Mouse (Mus musculus): Measurements from ENCODE around the gene Ak3.
A peak's percentile ranks its signal among the peaks of the same experiment; 100 is the strongest.

Gene Ak3

DNA sequence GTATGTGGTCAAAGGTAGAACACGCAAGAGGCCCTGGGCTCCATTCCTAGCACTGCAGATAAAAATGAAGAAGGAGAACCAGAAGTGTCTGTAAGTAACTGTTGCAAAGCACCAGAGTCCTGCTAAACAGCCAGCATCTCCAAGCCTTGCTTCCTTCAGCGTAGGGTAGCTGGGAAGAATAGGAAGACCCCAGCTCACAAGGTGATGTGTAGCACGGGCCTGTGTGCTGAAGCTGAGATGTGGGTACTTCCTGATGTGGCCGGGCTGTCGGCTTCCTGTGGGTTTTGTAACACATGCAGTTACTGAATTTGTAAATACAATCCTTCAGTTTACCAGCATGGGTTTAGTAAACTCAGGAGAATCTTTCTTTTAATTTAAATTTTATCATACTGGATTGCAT is 52.4 kb downstream of the Ak3 start:
- no peak for DNase-seq (ENCODE audit: low read depth)

DNA sequence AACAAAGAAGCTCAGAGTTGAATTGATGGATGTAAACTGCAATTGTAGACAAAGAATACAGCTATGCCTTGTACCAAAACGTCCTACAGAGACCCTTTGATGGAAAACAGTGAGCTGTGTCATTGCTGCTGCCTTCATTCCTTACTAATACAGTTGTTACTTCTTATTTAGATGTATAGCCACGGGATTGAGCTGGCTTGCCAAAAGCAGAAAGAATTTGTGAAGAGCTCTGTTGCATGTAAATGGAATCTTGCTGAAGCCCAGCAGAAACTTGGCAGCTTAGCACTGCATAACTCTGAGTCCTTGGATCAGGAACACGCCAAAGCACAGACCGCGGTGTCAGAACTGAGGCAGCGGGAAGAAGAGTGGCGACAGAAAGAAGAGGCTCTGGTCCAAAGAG is 52.9 kb downstream of the Ak3 start:
- DNase-seq (ENCODE audit: low read depth), result no peak

DNA sequence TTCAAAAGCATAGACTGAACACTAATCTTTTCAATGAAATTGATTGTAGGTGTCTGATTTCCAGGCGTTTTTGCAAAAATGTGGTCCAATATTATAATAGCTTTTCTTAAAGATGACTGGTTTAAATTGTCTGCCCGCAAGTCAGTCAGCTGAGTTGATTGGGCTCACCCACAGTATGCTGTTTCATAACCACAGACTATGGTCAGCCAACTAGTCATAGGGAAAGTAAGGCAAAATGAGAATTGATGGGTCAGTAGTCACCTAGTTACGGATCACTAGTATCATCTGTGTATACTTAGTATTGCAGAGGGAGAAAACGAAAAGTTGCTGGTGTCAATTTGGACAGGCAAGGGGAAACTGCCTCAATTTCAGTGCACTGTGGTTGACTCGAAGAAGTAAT is 56.4 kb downstream of the Ak3 start:
- no peak for DNase-seq (ENCODE audit: low read depth)

DNA sequence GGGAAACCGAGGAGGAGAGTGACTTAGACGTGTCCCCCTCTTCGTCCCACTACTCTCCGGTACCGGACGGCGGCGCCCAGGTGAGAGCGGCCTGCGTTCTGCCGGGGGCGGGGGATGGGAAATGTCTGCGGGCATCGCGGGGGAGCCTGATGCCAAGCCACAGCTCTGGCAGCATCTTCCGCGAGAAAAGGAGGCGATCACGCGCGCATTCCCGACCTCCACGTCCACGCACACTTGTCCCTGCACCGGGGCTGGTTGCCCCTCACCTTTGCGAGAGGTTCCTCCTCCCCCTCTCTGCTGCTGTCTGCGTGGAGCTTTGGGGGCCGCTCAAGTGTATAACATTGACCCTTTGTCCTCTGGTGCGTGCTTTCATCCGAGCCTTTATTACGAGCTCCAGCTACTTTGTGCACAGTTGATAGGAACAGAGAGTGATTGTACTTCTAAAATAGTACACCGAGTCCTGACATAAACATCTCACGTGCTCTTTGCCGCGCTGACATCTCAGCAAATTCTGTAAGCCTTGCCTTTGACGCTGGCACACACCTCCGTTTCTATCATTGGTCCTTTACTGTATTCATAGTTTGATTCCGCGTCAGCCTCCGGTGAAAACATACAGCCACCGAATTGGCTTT is 57.1 kb downstream of the Ak3 start:
- DNase-seq (ENCODE audit: low read depth), result peak; percentile 71

DNA sequence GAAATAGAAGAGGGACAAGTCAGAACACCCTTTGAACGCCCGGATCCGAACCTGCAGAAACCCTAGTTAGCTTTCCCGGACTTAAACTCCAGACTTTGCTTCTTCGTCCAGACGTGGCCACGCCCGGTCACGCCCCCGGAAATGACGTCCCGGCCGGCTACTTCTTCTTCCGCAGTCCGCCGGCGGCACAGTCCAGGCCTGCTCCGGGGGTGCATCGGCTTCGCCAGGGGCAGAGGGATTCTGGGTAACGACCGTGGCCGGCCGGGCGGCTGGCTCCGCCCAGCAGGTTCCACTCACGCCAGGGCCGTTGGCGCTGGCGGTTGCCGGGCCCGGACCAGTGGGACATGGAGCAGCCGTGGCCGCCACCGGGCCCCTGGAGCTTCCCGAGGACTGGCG is 57.6 kb downstream of the Ak3 start, which contains the start of gene Cdc37l1:
TSS of gene Cdc37l1 (plus strand) at position 159 of the 396 bp plus-strand sequence.
- DNase-seq (ENCODE audit: low read depth), result peak; percentile 92

DNA sequence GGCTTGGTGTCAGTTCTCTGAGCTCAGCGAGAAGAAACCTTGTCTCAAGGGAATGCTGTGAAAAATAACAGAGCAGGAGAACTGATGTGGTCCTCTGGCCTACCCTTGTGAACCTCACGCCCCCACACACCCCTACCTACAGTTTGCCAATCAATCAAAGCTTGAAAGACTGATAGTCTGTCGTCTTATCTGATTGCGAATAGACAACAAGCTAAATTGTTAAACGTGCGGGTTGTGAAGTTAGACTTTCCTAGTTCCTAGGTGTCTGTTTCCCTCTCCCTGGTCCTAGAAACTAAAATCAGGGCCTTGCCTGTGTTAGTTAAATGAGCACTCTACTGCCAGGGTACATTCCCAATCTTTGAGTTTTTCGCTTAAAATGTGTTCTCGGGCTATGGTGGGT is 58.2 kb downstream of the Ak3 start:
- no peak for DNase-seq (ENCODE audit: low read depth)

DNA sequence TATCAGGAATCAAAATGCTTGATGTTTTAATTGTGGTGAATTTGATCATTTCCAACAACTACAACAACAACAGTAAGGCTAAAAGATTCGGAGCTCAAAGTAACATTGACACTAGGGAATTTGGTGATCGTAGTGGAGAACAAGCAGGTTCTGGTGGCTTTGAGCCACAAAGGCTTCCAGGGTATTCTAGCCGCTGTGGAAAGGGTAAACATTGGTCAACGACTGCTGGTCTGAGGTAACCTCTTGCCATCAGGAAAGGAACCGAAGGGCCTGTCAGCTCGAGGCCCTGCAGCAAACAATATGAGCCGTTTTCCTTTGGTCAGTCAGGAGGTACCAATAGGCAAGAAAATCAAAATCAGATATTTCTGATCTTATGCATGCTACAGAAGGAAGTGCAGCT is 65.1 kb downstream of the Ak3 start:
- no peak for DNase-seq (ENCODE audit: low read depth)

DNA sequence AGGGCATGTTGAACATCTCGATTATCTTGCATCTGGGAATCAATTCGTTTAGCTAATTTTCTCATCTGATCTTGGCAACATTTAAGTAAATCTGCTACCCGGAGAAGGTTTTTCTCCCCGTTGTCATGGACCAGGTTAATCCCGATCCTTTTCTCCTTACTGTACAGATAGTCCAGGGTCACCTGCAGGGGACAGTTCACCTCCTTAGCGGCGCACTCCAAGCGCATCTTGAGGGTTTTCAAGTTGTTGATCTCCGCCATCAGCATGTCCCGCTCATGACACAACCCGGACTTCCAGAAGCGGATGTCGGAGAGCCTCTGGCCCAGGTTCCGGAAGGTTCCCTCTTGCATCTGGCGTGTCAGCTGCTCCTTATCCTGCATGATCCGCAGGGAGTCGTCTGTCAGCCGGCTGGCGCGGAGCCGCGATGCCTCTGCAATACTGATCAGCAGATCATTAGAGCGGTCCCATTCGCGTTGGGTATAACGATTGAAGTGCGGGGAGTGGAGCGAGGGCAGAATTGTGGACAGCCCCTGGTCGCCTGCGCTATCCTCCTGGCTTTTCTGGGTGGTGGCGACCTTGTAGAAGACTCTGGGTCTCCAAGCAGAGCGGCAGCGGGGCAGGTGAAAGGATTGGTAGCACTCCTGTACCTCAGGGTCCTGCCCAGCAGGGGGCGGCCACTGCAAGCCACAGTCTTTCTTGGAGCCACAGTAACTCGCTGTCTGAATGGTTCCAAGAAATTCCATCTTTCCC is 72.7 kb downstream of the Ak3 start:
- DNase-seq (ENCODE audit: low read depth), result peak; percentile 79

Measured in naive thymus-derived CD4-positive, alpha-beta T cell, adult 2 months (primary cell).